Mouse (Mus musculus) gastrocnemius, postnatal 4 days (tissue): ENCODE data around the gene Tprg. TPM values are rescaled to one million over a fixed set of nuclear protein-coding genes. Genes with fewer than 3 reads are reported as not detected.

ENCODE experiments used
- DNase-seq, 2 experiments: peaks; one replicate each; pipeline ENCODE4 v3.0.0; 2021 to 2022; ENCODE audit warnings: low spot score in 2 of 2, mixed read lengths in 2 of 2
- total RNA-seq, 2 experiments: library from RNA; stranded (reverse); gene quantifications; 2 replicates each; pipeline ENCODE4 v1.2.3; 2021

Tprg gene
- total RNA-seq, 2 experiments from 2014 or later: not detected

DNA sequence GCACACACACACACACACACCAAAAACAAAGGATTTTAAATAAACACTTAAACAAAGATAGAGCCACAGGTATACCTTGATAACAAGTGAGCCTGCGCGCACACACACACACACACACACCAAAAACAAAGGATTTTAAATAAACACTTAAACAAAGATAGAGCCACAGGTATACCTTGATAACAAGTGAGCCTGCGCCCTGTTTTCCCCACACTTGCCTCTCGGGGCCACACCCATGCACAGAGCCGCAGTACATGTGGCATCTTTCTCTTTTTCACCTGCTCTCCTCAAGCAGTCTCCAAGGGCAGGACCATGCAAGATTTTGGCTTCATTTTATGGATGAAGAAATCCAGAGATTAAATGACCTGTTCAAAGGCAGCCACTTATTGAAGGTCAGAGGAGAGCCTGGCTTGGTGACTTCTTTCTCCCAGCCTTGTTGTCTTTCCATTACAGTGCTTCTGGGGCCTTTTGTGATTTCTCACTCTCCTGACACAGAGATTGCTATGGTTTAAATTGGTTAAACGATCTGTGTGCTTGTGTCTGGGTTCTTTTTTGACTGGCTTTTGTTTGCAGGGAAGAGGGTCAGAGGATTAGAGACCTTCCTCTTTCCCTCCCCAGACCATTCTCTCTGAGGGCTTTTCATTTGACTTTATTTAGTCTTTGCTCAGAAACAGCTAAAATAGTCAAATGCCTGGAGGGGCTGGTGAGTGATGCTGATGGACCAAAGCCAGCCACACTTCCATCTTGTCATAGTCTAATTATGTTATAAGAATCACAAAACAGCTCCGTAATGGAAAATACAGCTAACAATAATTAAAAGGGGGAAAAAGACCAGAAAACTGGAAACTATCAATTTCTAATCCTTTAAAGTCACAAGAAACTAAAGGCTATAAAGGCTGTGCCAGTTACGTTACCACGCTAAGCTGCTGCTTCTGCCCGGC lies 46.9 kb downstream of the Tprg start:
- no peak for DNase-seq

DNA sequence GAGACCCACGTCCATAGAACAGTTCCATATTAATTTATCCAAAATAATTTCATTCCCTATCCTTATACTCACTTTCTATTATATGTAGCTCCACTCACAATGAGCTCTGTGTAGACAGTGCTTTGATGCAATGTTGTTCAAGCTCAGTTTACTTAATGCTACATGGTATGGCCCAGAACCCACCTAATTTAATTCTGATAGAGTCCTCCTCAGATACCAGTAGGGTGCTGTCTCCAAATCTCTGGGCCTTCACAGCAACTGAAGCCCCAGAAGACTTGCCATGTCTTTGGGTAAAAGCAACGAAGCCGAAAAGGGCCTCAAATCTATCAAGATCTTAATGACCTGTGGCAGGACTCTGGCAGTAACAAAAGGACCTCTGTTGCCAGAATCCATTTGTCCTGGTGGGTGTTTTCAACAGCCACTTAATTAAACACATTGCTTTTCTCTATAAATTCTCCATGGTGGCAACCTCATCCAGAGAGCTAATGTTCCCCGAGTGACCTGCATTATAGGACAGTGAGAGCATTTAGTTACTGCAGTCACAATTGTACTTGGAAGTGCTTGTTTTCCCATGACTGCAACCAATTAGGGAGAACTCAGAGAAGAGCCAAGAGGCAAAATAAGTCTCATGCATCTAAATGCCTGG lies 48.6 kb downstream of the Tprg start:
- no peak for DNase-seq

DNA sequence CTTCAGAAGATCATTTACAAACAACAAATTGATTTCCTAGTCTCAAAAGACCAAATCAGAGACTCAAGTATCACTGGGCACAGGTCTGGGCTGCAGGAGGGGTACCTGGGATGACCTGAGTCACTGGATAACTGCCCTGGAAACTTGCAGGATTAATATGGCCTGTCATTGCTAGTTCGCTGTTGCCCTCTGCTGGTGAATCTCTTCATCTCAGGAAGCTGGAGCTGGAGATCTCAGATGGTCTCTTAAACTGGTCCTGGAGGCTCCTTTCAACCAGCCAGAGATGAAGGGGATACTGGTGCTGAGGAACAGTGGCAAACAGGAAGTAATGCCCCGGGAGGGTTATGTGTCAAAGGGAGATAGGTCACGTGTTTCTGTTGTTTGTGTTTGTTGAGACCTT lies 63.0 kb downstream of the Tprg start:
- DNase-seq: peak; percentile 19 to 59

DNA sequence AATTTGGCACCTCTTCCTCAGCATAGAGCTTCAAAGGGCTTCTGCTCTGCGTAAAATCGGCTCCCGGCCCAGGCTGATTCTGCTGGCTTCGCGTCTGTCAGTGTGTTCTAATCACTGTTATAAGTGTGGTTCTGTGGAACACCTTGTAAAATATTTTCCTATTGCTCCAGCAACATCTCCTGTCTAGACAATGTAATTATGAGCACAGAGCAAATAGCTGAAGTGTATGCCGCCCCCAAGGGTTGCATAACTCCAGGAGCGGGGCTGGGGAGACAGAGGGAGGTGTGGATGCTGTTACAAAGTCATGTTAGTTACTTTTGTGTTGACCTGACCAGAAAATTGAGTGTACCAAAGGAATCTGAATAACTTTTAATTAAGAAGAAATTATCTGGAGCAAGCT lies 81.2 kb downstream of the Tprg start:
- DNase-seq: no peak

DNA sequence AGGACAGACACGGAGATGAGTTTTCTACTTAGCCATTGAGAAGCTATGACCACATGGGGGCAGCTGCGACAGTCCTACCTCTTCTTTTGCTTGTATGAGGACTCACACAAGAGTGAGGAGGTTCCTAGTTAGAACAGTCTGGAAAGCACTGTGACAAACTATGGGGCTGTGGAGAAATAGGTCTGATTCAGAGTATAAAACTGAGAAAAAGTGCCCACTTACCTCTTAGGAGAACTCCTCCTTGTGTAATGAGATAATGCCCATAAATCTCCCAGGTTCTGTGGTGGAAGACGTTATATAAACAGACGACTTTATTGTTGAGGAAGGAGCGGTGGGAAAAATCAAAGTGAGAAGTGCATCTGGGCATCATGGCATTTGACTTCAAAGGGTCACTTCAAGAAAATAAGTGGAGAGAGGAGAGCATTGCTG lies 83.4 kb downstream of the Tprg start:
- no peak for DNase-seq

DNA sequence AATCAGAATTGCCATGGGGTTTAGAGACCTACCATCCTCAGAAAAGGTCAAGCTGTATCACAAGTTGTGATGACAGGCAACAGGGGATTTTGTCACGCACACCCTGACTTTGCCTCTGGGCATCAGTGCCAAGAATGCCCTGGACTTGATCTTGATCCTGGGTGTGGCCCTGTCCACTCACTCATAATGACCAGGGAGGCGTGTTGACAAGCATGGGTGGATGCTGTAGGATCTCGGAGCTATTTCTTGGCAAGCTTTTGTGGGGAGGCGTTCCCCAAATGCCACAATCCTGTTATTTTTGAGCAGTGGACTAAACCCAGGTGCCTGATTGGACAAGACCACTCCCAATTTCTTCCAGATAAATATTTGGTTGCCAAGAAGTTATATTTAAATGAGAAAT lies 87.5 kb downstream of the Tprg start:
- no peak for DNase-seq

DNA sequence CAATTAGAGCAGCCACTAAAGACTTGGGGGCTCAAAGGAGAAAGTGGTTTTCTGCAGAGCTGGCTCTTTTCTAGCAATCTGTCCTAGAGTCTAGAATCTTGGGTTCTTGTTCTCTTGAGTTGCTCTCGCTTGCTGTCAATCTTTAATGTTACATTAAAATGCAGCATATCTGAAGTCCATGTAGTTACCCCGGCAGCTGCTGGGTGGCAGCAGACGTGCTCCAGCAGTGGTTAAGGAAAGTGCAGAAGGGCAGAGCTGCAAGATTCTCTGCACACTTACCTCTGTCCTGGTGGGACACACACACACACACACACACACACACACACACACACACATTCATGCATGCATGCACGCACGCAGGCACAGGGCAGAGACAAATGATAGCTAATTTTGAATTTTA lies 88.2 kb downstream of the Tprg start:
- DNase-seq: no peak

DNA sequence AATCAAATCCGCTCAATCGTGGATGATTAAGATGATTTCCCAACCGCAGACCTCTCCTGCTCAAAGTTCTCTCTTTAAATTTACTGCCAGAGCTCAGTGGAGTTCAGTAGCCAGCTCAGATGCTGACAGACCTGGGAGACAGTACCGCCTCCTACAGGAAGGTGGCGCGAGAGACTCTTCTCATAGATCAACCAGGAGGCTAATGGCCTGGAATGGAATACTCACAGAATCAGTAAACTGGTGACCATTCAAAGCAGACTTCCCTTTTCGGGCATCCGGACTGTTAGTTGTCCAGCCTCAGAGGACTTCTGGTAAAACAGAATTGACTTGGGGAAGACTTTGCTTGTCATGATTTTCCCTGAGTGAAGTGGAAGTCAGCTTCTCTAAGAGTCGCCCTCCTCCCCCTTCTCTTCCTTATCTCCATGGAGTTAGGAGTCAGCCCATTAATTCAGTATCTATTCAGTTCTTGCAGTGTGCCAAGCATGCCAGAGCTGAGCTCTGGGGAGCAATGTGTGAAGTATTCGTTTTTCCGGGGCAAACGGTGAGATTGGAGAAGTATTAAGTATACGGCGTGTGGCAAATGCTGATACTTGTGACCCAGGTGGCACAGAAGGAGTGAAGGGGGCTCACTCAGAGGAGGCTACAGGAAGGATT lies 90.2 kb downstream of the Tprg start:
- peak; percentile 67 to 79 for DNase-seq

DNA sequence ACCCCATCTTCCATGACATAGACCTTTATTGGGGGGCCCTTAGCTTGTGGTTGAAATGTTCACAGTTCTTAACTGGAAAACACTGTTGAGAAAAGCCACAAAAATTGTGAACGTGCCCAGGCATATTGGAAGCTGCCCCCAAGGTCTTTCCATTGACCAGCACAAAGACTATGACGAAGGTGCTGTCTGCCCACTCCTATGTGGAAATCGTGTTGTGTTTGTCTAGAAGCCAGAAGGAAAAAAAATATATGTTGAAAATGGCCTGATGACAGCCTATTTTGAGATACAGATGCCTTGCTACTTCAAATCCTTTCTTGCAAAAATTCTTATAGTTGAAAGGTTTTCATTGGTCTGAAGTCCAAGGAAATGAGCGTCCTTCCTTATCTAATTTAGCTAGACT lies 91.1 kb downstream of the Tprg start:
- DNase-seq: no peak

DNA sequence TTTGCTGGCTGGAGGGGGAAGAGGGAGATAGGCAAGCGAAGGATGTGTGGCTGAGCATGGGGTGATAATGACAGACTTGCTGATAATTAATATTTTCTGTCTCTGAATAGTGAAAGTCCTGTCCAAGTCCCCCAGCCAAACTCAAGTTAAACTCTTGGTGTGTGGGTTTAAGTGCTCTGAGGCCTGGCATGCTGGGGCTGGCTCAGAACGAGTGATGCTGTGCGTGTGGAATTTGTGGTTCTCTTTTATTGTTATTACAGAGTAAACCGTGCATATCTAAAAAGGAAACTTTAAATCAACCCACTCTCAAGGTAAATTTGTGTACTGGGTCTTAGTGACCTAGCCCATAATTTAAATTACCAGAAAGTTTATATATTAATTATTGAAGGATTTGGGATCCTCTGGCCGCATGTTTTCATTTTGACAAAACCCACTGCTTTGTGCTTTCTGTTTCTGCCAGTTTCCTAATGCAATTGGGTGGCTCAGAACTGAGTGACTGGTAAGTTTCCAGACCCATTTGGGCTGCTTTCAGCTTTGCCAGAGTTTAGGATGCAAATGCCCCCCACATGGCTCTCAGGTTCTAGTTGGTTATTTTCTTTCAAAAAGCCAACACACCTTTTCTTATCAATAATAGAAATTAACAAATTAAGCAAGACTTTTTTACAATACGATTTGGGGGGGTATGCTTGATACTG lies 99.0 kb downstream of the Tprg start:
- DNase-seq: no peak

DNA sequence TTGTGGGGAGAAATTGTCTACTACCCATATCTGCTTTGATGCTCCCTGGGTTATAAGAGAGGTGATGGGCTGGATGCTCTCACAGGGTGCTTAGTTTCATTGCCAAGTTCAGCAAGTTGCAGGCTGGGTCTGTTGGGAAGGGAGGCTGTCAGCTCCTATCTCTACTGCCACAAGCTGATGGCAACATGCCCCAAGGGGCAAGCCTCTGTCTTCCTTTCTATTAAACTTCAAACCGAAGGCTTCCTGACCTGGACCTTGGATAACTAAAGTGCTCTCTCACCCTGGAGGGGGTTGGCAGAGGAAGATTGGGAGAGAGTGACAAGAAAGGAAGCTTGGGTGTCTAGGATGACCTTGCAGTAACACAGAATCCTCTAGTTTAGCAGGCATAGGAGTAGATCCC lies 108.1 kb downstream of the Tprg start:
- DNase-seq: no peak

DNA sequence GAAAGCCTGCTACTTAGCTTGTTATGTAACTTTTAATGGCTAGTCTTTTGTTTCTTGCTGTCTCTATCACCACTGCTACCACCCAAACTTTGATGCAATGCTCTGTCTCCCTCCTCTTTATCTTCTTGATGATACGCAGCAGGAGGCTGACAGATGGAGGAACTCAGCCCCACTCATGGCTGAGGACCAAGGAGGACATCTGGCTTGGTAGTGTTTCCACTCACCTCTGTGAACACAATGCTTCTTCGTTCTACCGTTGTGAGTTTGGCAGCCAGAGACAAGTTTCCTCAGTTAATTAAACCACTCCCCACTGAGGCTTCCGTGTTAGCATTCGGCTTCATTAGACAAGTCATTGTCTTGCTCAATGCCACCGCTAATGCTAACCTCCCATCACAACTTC lies 117.5 kb downstream of the Tprg start:
- DNase-seq: no peak

DNA sequence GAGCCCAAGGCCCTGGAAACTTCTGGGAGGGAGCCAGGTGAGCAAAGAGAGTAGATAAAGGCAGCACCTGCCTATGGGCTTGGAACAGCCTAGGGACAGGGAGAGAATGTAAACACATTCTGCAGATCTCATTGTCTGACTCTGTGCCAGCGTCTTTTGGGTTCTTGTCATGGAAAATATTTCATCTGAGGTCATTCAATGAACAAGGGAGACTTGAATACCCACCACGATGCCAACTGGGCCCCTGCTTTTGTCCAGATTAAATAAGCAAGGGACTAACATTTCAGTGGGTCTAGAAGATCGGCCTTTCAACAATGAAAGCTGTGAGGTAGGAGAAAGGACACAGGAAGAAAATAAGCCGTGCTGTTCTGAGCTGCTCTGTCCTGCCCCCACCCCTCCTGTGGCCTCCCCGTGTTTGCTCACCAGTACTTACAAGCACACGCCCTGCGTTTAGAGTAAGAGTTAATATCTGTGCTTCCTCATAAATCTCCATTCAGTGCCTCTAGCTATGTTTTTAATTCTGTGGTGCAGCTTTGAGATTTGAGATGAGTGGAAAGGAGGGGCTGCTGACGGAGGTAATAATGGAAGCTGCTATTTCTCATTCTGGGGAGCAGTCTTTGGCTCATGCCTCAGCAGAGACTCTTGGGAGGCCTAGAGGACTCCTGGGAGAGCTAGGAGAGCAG lies 120.7 kb downstream of the Tprg start:
- DNase-seq: peak in 1 of 2 experiments; percentile 11

DNA sequence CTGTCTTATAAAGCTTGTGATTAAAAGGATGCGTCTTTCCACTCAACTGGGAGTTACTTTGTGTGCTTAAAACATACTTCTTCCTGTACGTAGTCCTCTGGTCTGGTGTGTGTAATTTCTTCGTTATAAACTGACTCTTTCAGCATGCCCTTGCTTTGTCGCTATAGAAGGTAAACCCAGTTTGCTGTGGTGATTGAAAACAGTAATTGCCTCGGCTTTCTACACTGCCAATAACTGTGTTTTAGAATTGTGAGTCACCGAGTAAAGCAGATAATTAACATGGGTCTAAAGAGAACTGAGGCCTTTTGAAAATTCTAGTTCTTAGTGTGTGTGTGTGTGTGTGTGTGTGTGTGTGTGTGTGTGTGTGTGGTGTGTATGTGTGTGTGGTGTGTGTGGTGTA lies 121.4 kb downstream of the Tprg start:
- DNase-seq: no peak

DNA sequence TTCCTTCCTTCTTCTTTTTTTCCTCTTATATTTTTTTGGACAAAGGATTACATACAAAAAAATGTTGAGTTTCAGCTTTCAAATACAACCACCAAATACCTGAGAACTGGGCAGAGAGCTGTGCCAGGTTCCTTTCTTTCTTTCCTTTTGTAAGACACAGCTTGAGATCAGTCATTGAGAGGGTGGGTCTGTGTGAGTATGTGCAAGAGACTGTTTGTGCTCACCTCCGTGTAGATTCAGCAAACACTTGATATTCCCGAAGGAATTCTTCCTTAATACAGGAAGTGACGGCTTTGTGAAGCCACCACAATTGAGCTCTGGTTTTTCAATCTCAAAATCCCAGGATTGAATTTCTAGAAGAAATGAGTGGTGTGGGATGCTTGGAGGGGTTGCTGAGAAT lies 124.7 kb downstream of the Tprg start:
- DNase-seq: no peak

DNA sequence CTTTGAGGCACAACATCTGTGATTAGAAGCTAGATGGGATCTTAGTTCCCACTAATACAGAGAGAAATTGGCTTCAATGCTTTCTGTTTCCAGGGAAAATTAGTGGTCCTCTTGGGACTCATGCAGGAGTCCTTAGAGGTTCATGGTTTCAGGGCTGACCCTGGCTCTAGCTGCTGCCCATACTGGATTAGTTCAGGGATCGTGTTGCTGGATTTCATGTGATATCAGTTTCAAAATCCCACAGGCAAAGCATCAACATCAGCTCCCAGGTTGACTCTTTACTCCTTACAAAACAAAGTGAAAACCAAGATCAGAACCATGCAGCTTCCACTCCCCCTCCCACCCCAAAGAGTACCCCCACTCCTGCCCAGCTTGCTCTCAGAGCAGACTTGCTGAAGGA lies 127.3 kb downstream of the Tprg start:
- no peak for DNase-seq

DNA sequence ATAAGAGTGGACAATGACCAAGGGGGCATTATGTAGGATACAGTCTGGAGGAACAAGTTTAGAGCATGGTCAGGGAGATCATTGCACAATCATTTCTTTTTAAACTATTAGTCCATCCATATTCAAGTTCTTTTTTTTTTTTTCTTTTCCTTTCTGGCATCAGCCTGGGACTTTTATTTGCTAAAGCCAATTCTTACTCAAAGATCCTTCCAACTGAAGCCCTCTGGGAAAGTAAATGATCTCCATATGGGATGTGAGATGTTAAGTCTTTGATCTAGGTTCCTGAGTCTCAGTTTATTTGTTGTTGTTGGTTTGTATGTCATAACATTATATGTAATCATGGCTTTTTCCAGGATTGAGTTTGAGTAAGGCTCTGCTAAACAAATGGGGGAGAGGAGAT lies 128.6 kb downstream of the Tprg start:
- DNase-seq: no peak

DNA sequence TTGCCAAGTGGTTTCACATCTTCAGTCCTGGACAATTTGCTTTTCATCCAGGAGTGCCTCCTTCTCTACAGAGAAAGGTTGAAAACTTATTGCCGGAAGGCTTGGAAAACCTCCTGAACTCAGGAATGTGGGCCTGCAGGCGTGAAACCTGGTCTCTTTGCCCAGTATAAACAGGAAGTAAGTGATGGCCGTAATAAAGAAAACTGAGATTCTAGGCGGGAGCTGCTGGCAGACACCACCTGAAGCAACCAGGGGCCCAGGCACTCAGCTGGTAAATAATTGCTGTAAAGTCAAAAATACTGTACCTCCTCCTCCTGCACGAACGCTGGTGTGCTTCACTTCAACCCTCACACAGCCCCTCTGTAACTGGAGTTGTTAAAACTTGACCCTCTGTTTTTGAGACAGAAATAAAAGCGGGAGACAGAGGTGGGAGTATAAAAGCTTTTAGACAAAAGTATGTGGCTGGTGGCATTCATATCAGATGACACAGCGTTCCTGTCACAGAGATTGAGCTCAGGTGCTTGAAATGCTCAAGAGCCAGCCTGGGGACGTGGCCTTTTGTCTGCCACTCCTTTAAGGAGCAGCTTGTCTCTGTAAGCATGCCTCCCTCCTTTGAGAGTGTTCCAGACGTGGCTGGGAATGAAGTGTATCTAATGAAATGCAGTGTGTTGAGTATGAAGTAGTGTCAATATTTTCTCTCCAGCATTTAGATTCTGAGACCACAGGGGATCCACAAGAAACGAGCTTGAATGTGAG lies 131.4 kb downstream of the Tprg start:
- no peak for DNase-seq

DNA sequence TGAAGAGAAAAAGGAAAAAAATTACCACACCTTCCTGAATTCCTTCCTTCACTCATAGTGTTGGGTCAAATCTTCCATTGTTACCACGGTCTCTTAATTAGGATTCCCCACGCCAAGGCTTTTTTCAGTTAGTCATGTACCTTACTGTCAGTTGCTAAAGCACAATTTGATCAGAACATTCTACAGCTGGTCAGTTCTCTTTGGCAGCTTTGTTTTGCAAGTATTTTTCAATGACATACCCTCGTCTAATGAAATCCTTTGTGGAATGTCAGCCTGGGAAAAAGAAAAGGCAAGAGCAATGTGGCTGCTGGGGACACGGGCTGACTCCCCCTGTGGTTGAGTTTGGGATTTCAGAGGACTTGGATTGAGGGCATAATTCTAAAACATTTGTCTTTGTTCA lies 136.4 kb downstream of the Tprg start:
- no peak for DNase-seq

DNA sequence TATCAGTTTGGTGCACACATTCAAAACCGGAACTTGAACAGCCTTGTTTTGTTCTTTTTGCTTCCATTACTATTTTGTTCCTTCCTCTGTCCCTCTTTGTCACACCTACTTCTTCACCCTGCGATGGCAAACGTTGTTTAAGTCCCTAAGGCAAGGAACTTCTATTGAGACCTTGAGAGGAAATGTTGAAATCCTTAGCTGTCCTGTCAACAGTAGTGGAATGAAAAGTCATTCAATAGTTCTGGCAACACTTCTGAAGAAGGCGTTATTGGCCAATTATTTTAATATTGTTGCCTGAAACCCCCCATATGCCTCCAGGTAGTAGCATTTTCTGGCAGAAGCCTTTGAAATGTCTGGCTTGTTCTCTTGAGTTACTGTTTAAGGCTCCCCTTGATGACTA lies 137.4 kb downstream of the Tprg start:
- DNase-seq: no peak
